Mouse (Mus musculus) bone marrow macrophage, adult 2 months (primary cell): Measurements from ENCODE around the gene Alpl.

ENCODE experiments used
- CTCF ChIP-seq: IDR thresholded peaks from 2 replicates; pipeline ENCODE4 v1.5.1; 2012; ENCODE audit warnings: low read depth, mild to moderate bottlenecking, low read length, moderate library complexity
- POLR2A ChIP-seq: IDR thresholded peaks from 2 replicates; pipeline ENCODE4 v1.6.1; 2012; ENCODE audit warnings: mild to moderate bottlenecking, low read depth, low read length, borderline replicate concordance

DNA sequence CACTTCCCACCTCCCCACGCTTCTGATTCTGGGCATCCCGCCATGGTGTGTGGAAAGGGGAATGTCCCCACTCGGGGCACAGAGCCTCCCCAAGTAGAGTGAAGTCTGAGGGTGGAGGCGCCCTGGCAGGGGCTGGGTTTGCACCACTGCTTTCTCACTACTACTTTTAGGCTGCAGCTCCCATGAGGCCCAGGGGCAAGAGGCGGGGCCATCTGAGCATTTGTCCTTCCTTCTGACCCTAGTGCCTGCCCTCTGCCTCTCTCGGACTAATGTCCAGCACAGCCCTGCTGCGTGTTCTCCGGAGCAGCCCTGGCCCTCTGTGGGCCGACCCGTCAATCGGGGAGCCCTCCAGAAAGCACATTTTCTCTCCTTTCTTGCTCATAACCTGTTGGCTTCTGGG, 72.0 kb downstream of the Alpl start:
- TF ChIP-seq CTCF (no peak), POLR2A (no peak)
